ENCODE assay signal across 12 mouse cellular contexts in genomic region chr14:118768354-118768713, GRCm38 (mm10). TPM values are rescaled to one million over a fixed set of nuclear protein-coding genes. Genes with fewer than 3 reads are reported as not detected.
A peak's percentile ranks its signal among the peaks of the same experiment; 100 is the strongest.
DNase-seq lines count a peak whose midpoint lies in the region; ATAC-seq lines count a peak whose summit lies in the region.
"Had no signal": no experiment of that assay in that cellular context is flagged by ENCODE, and none has a peak within 500 bp of the region (broad histone marks: within the 10 kb centered on the region; RNA-seq: fewer than 3 reads in every experiment).

No protein-coding gene starts in this region.

- ATAC-seq in frontal cortex, adult (ENCODE audit: low TSS enrichment) = peak; percentile 58; the same call in 1 of the 2 replicates
- 0 out of 2 replicates have a peak, but pooled peaks have one; percentile 9 for ATAC-seq in midbrain, embryonic 16.5 days
- 0 out of 2 replicates have a peak, but pooled peaks have one; percentile 1 for ATAC-seq in neutrophil, adult 5-6 weeks (ENCODE audit: extremely low read depth, insufficient number of reproducible peaks, low FRiP score, poor library complexity, severe bottlenecking)

- no peaks in the 10 kb centered on the region; the same call in 1 of the 2 replicates for H3K9me3 ChIP-seq in midbrain, embryonic 16.5 days (replicated peaks; ENCODE audit: control insufficient read depth, low read length, poor library complexity, severe bottlenecking)
- no peaks in the 10 kb centered on the region for H3K9me3 ChIP-seq in midbrain, embryonic 10.5 days (replicated peaks)
- H3K9me3 ChIP-seq: forebrain, embryonic 15.5 days; heart, embryonic 13.5 days; hindbrain, embryonic 12.5 days had no signal

- no peak overlapping the region for H3K4me2 ChIP-seq in midbrain, embryonic 16.5 days (ENCODE audit: low read length)
- H3K4me2 ChIP-seq: forebrain, embryonic 15.5 days; heart, embryonic 13.5 days; hindbrain, embryonic 12.5 days had no signal

- 49% methylated on average over 17 of the region's 17 CpGs for WGBS in midbrain, embryonic 16.5 days
- WGBS in midbrain, embryonic 10.5 days = 60% methylated on average over 17 of the region's 17 CpGs

- no peak overlapping the region for H3K27ac ChIP-seq in midbrain, embryonic 16.5 days (ENCODE audit: low read length)
- H3K27ac ChIP-seq in midbrain, embryonic 10.5 days (replicated peaks) = no peak overlapping the region
- H3K27ac ChIP-seq: forebrain, embryonic 15.5 days; heart, embryonic 13.5 days; hindbrain, embryonic 12.5 days had no signal

- H3K4me3 ChIP-seq in midbrain, embryonic 16.5 days (ENCODE audit: low read depth, low read length) = no peak overlapping the region
- no peak overlapping the region for H3K4me3 ChIP-seq in midbrain, embryonic 10.5 days
- H3K4me3 ChIP-seq: forebrain, embryonic 15.5 days; heart, embryonic 13.5 days; hindbrain, embryonic 12.5 days had no signal

- H3K4me1 ChIP-seq in midbrain, embryonic 16.5 days (ENCODE audit: control insufficient read depth, insufficient read depth, low read length) = no peaks in the 10 kb centered on the region
- H3K4me1 ChIP-seq in midbrain, embryonic 10.5 days = no peaks in the 10 kb centered on the region
- H3K4me1 ChIP-seq: forebrain, embryonic 15.5 days; heart, embryonic 13.5 days; hindbrain, embryonic 12.5 days had no signal

- DNase-seq in frontal cortex, postnatal 25 days (ENCODE audit: low spot score in 2 of 2) = no peak
- no peak for DNase-seq in midbrain, embryonic 10.5 days (ENCODE audit: low spot score)
- DNase-seq in liver = peak; percentile 33
- DNase-seq in kidney, postnatal 10 days = no peak
- DNase-seq in urinary bladder, postnatal 14 days (ENCODE audit: low spot score) = no peak

- no peaks in the 10 kb centered on the region for H3K27me3 ChIP-seq in midbrain, embryonic 16.5 days (ENCODE audit: control insufficient read depth, insufficient read depth, low read depth, low read length)
- H3K27me3 ChIP-seq in midbrain, embryonic 10.5 days (ENCODE audit: low read depth, poor library complexity, severe bottlenecking) = peaks cover 14% of the 10 kb centered on the region

- H3K36me3 ChIP-seq in midbrain, embryonic 16.5 days (ENCODE audit: control insufficient read depth, insufficient read depth, low read length) = no peaks in the 10 kb centered on the region
- no peaks in the 10 kb centered on the region for H3K36me3 ChIP-seq in midbrain, embryonic 10.5 days
- H3K36me3 ChIP-seq: forebrain, embryonic 15.5 days; heart, embryonic 13.5 days; hindbrain, embryonic 12.5 days had no signal

- H3K9ac ChIP-seq in midbrain, embryonic 16.5 days (ENCODE audit: low read depth, low read length) = no peak overlapping the region
- H3K9ac ChIP-seq: forebrain, embryonic 15.5 days; heart, embryonic 13.5 days; hindbrain, embryonic 12.5 days had no signal

RNA-seq across cellular contexts. Expression of gene Cldn10, which starts 19.4 kb away (rescaled TPM):
- polyA plus RNA-seq in midbrain, embryonic 16.5 days (2015; fragmentation: Nextera tagmentation; extraction: Ambion mirVana) = 1.5 and 7.2 TPM in 2 replicates
- polyA plus RNA-seq in midbrain, embryonic 10.5 days (2016; fragmentation: Nextera tagmentation; extraction: Ambion mirVana) = 0.99 and 1.4 TPM in 2 replicates
- total RNA-seq in neutrophil, adult 5-6 weeks (2017) = 1.7 and 2.5 TPM in 2 replicates
- total RNA-seq: gastrocnemius, postnatal 14 days had no signal

Comparison
In these comparisons a context has a peak if more than half of its experiments do, and no peak if none do; other contexts are left out.
1. ATAC-seq: peak in every context shown above with its lines; median percentile 58 in frontal cortex, adult; 9 in midbrain, embryonic 16.5 days; 1 in neutrophil, adult 5-6 weeks.